Mouse (Mus musculus) mesoderm, embryonic 11.5 days (tissue): ENCODE data around the gene Hist1h2af.
"Not testable (repeated sequence)": the region's sequence is repeated elsewhere in the genome, so short reads cannot be mapped to it uniquely, and the experiment has no call there.

Source experiments
- DNase-seq: peaks from one replicate; pipeline ENCODE4 v3.0.0-alpha.2; 2012; ENCODE audit warnings: low read depth, low spot score

The Hist1h2af gene

DNA sequence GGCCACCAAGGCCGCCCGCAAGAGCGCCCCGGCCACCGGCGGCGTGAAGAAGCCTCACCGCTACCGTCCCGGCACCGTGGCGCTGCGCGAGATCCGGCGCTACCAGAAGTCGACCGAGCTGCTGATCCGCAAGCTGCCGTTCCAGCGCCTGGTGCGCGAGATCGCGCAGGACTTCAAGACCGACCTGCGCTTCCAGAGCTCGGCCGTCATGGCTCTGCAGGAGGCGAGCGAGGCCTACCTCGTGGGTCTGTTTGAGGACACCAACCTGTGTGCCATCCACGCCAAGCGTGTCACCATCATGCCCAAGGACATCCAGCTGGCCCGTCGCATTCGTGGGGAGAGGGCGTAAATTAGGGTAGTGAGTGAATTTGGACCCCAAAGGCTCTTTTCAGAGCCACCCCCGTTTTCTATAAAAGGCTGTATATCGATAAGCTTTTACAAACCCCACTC lies 42.2 kb downstream of the Hist1h2af start:
- not testable (repeated sequence) for DNase-seq

DNA sequence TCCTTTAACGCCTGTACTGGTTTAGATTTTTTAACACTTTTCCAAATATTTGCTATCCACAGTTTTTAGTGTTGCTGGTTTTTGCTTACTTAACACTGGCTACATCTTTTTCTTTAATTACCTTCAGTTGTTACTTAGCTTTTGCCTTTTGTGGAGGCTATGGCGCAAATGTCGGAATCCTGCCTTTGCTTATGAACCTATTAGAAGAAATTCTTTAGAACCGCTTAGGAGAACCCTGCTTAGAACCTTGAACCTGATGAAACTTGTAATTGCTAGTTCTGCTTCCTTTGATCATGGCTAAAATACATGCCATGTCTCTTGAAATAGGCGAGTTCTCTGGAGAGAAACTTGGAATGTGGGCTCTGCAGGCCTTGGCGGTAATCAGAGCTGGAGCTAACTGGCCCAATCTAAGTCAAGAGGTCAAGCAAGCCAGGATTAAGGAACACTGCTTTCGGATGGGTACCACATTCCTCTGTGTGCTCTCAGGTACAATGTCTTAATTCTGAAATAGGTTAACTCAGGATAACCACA lies 42.7 kb downstream of the Hist1h2af start:
- no peak for DNase-seq

GRCm38 (mm10) chr13:23576906-23577639 lies 43.4 kb downstream of the Hist1h2af start:
- DNase-seq, result no peak

DNA sequence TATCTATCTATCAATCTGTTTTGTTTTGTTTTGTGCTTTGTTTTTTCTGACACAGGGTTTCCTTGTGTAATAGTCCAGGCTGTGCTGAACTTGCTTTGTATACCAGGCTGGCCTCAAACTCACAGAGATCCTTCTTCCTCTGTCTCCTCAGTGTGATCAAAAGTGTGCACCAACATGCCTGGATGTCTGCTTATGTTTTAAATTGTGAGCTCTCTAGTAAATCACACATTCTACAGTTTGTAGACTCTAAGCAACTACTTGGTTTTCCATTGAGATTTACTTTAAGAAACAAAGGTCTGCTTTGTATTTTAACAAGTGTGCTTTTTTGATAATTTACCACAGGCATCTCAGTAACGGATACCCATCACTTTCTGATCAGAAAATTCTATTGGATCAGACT lies 44.1 kb downstream of the Hist1h2af start:
- DNase-seq, result no peak

DNA sequence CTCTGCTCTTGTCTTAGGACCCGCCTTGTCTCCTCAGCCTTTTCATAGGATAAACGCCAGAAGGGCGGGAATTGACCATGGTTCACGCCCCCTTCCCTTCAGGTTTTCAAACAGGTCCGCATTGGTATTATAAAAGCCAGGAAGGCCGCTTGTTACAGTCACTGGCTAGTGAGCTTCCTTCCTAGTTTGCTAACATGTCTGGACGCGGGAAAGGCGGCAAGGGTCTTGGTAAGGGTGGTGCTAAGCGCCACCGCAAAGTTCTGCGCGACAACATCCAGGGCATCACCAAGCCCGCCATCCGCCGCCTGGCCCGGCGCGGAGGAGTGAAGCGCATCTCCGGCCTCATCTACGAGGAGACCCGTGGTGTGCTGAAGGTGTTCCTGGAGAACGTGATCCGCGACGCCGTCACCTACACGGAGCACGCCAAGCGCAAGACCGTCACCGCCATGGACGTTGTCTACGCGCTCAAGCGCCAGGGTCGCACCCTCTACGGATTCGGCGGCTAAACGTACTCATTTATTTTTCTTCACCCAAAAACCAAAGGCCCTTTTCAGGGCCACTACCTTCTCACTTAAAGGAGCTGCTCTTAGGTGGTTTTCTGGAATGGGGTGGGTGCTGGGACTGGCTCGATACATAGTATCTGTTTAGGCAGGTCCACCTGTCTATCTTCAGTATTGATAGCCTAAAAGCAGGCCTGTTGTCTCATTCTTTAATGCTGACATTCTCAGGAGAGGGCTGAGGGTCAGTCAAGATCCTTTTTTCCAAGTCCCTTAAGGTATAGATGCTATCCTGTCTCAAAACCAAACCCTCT lies 47.9 kb downstream of the Hist1h2af start, which contains the start of gene Hist1h4d:
Hist1h4d (plus strand) TSS at position 191 of the 811 bp plus-strand sequence.
- DNase-seq, result peak; percentile 96

- DNase-seq, result no peak
Measured at GRCm38 (mm10) chr13:23582219-23583056, 48.7 kb downstream of the Hist1h2af start.

DNA sequence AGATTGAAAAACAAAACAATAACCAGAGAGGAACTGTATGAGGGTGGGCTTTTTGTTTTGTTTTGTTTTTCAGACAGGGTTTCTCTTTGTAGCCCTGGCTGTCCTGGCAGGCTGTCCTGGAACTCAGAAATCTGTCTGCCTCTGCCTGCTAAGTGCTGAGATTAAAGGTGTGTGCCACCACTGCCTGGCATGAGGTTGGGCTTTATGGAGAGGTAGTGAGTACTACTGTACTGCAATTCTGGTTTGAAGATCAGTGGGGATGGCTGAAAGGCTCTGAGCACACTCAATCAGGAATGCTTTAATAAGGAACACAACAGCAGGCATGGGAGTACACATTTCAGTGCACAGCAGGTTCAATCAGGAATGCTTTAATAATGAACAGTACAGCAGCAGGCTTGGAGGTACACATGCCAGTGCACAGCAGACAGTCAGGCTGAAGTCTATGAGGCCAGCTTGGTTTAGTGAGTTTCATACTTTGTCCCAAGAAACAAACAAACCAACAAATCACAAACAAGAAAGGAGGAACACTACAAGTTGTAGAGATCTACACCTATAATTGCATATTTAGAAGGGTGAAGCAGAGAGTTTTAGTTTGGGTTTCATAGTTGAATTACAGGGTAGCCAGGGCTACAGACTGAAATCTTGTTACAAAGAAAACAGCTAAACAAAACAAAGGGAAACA lies 49.8 kb downstream of the Hist1h2af start:
- no peak for DNase-seq
